Mouse (Mus musculus) liver, adult 2 months (tissue): Measurements from ENCODE around the gene B3galt1.

Source experiments
- CTCF ChIP-seq: fragments of 200-500 bp; IDR thresholded peaks from 2 replicates; pipeline ENCODE4 v1.5.1; 2011; ENCODE audit warnings: low read depth, low read length, control low read depth
- POLR2A ChIP-seq: fragments of 200-500 bp; IDR thresholded peaks from 2 replicates; pipeline ENCODE4 v1.6.1; 2011; ENCODE audit warnings: low read length, control low read depth; ENCODE audit not compliant: insufficient read depth; ENCODE audit errors: extremely low read depth

DNA sequence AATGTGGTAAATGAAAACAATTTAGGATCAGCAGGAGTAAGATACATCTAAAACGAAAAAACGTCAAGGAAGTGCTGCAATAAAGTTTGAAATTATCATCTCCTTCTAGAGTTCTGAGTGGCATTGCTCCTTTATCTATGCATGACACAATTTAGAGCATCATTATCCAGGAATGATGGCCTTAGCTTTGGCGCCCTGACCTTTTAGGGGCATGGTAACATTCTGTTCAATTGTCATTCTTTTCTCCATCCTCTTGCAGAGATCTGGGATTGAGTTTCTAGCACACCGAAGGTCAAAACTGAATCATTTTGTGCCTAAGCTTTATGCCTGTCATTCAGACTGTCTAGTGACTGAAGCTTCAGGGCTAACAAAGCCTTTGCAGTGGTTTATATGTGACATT lies 231.9 kb downstream of the B3galt1 start:
- TF ChIP-seq CTCF (no peak), POLR2A (no peak)
